Mouse (Mus musculus): ENCODE measurements around the gene Ptpru. TPM values are rescaled to one million over a fixed set of nuclear protein-coding genes. Genes with fewer than 3 reads are reported as not detected.

Ptpru gene
- 2.1 and 2.7 TPM in 2 replicates for polyA plus RNA-seq (2015; fragmentation: Nextera tagmentation; extraction: Ambion mirVana)

DNA sequence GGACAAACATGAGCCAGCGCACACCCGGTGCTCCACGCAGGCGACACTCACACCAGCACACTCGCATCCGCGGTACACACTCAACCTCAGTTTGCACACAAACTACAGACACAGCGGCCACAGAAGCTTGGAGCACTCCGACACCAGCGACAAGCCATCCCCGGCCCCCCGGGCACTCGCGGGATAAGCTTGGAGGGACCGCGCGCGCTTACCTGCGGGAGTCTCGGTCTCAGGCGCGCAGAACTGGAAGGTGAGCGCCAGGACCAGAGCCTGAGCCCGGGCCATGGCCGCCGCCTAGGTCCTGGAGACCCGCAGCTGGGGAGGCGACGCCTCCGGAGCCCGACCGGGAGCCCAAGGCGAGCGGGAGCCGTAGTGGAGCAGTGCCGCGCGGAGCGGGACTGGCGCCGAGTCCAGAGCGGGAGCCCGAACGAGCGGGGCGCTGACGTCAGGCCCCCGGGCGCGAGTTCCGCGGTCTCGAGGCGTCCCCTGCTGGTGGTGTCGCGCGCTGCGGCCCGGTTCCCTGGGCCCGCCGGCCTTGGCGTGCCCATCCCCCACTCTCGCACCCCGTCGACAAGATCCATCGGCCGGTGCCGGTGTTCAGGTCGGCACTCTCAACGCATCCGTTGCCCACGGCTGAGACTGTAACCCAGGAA, at the start of gene Ptpru:
TSS of gene Ptpru (minus strand) at position 417 of the 653 bp plus-strand sequence.
- peaks cover 51% of the 10 kb centered on the region for H3K4me1 ChIP-seq (replicated peaks)
- H3K27me3 ChIP-seq: peaks cover 87% of the 10 kb centered on the region
- WGBS (ENCODE audit: insufficient replicate concordance): under 1% methylated on average over 54 of the region's 72 CpGs
- no peaks in the 10 kb centered on the region for H3K36me3 ChIP-seq
- H3K9ac ChIP-seq: peak within 1 kb of the TSS; percentile 76
- no peak within 1 kb of the TSS for H3K27ac ChIP-seq
- ATAC-seq (ENCODE audit: low read depth): peak; percentile 75
- peak; percentile 72 for DNase-seq
- H3K9me3 ChIP-seq (replicated peaks): no peaks in the 10 kb centered on the region
- peak within 1 kb of the TSS; percentile 91 for H3K4me2 ChIP-seq
- H3K4me3 ChIP-seq (replicated peaks): peak within 1 kb of the TSS; percentile 67

GRCm38 (mm10) chr4:131885376-131885775, 47.3 kb upstream of the Ptpru start:
- ATAC-seq (ENCODE audit: low read depth) (no peak), DNase-seq (no peak)
- peaks cover 55% of the 10 kb centered on the region for H3K36me3 ChIP-seq
- H3K4me1 ChIP-seq (replicated peaks): peaks cover 82% of the 10 kb centered on the region
- WGBS (ENCODE audit: insufficient replicate concordance): 85% methylated on average over 6 of the region's 6 CpGs
- no peak overlapping the region for H3K27ac ChIP-seq
- H3K9me3 ChIP-seq (replicated peaks): no peaks in the 10 kb centered on the region
- H3K4me3 ChIP-seq (replicated peaks): no peak overlapping the region
- H3K9ac ChIP-seq: no peak overlapping the region
- no peaks in the 10 kb centered on the region for H3K27me3 ChIP-seq
- no peak overlapping the region for H3K4me2 ChIP-seq

DNA sequence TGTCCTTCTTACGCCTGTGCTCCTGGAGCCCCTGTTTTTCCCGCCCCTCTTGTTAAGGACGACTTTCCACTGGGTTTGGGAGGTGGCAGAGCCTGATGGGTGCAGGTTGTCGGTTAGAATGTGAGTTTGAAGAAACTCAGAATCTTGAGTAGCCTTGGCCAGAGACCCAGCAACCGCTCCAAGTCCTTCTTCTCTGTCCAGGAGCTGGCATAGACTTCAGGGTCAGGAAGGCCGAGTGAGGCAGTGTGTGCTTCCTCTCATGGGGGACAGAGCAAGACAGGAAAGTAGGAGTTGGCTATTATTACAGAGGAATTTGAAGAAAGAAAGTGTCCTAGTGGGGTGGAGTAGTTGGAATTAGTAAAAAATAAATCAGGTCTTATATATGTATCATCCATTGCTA, 45.5 kb upstream of the Ptpru start:
- WGBS (ENCODE audit: insufficient replicate concordance): 76% methylated on average over 6 of the region's 6 CpGs

DNA sequence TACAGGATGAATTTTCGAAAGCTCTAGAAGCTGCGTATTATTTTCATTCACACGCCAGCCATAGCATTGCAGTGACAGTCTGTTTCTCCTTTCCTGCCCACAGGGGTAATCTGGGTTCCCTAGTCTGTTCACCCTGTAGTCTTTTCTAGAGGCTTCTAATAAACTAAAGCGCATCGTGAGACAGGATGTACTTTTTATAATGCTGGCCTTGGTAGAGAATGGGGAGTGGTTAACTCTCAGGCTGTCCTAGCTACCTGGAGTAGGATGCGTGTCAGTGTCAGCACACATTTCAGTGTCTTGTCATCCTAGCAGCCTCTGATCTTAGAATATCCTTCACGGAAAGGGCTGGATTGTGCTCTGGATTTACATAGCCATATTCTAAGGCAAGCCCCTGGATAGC, 43.2 kb upstream of the Ptpru start:
- Histone ChIP-seq H3K27ac (no peak overlapping the region), H3K4me3 (replicated peaks) (no peak overlapping the region), H3K27me3 (no peaks in the 10 kb centered on the region), H3K9ac (no peak overlapping the region), H3K36me3 (peaks cover 25% of the 10 kb centered on the region), H3K9me3 (replicated peaks) (no peaks in the 10 kb centered on the region), H3K4me2 (no peak overlapping the region), H3K4me1 (replicated peaks) (peaks cover 73% of the 10 kb centered on the region)
- WGBS (ENCODE audit: insufficient replicate concordance): 85% methylated on average over 7 of the region's 7 CpGs
- DNase-seq (no peak), ATAC-seq (ENCODE audit: low read depth) (no peak)

More for the DNA sequence above, 45.5 kb upstream of the Ptpru start:
- Histone ChIP-seq H3K4me3 (replicated peaks) (no peak overlapping the region), H3K9ac (no peak overlapping the region), H3K4me2 (no peak overlapping the region), H3K36me3 (peaks cover 43% of the 10 kb centered on the region), H3K4me1 (replicated peaks) (peaks cover 74% of the 10 kb centered on the region), H3K27me3 (no peaks in the 10 kb centered on the region), H3K27ac (no peak overlapping the region), H3K9me3 (replicated peaks) (no peaks in the 10 kb centered on the region)
- no peak for ATAC-seq (ENCODE audit: low read depth)
- no peak for DNase-seq

DNA sequence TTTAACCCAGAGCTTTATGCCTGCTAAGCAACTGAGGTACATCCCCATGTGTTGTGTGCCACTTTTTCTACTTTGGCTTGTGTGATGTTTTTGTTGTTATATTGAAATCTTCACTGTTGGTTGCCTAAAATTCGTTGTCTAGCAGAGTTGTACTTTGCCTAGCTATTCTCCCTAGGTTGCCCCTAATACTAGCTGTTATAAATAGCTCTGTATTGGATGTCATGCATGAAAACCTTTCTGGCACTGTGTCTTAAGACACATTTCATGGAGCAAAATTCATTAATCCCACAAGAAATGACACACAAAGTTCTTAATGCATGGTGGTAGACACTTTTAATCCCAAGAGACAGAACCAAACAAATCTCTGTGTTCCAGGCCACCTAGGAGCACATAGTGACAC, 41.6 kb upstream of the Ptpru start:
- Histone ChIP-seq H3K9me3 (replicated peaks) (no peaks in the 10 kb centered on the region), H3K4me1 (replicated peaks) (peaks cover 78% of the 10 kb centered on the region), H3K36me3 (peaks cover 11% of the 10 kb centered on the region), H3K27me3 (no peaks in the 10 kb centered on the region), H3K9ac (no peak overlapping the region), H3K4me3 (replicated peaks) (no peak overlapping the region), H3K4me2 (no peak overlapping the region), H3K27ac (no peak overlapping the region)
- 71% methylated on average over 1 of the region's 1 CpGs for WGBS (ENCODE audit: insufficient replicate concordance)
- DNase-seq (no peak), ATAC-seq (ENCODE audit: low read depth) (no peak)

DNA sequence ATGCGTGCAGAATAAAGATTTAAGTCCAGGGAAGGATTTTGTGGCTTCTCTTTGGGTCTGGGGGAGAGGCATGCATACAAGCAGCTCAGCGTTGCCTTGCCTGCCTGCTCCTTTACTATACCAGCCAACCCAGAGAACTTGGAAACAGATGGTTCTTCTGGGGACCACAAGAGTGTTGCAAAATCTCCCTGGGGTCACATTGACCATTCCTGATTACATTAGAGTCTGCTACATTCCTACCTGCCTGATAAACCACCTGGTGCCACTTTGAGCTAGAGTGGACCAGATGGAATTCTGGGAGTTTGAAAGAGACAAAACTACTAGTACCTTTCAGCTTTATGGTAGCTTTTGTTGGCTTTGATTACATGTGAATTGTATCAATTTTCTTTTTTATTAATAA, 38.7 kb upstream of the Ptpru start:
- ATAC-seq (ENCODE audit: low read depth) (no peak), DNase-seq (no peak)
- peaks cover 62% of the 10 kb centered on the region for H3K4me1 ChIP-seq (replicated peaks)
- 64% methylated on average over 2 of the region's 2 CpGs for WGBS (ENCODE audit: insufficient replicate concordance)
- peak overlapping the region; percentile 100 for H3K4me3 ChIP-seq (replicated peaks)
- no peaks in the 10 kb centered on the region for H3K27me3 ChIP-seq
- no peaks in the 10 kb centered on the region for H3K9me3 ChIP-seq (replicated peaks)
- H3K27ac ChIP-seq: no peak overlapping the region
- H3K36me3 ChIP-seq: peaks cover 3% of the 10 kb centered on the region; the same call in 1 of the 2 replicates
- peak overlapping the region; percentile 34; the same call in 1 of the 2 replicates for H3K9ac ChIP-seq
- peak overlapping the region; percentile 83 for H3K4me2 ChIP-seq

GRCm38 (mm10) chr4:131875242-131875641, 37.2 kb upstream of the Ptpru start:
- DNase-seq (no peak), ATAC-seq (ENCODE audit: low read depth) (no peak)
- H3K4me3 ChIP-seq (replicated peaks): peak overlapping the region; percentile 100
- H3K36me3 ChIP-seq: peaks cover 3% of the 10 kb centered on the region; the same call in 1 of the 2 replicates
- peak overlapping the region; percentile 83 for H3K4me2 ChIP-seq
- H3K9ac ChIP-seq: peak overlapping the region; percentile 100
- 0 out of 2 replicates have a peak overlapping the region, but pooled peaks have one; percentile 98 for H3K27ac ChIP-seq
- WGBS (ENCODE audit: insufficient replicate concordance): 33% methylated on average over 3 of the region's 3 CpGs
- no peaks in the 10 kb centered on the region for H3K9me3 ChIP-seq (replicated peaks)
- H3K4me1 ChIP-seq (replicated peaks): peaks cover 61% of the 10 kb centered on the region
- no peaks in the 10 kb centered on the region for H3K27me3 ChIP-seq

DNA sequence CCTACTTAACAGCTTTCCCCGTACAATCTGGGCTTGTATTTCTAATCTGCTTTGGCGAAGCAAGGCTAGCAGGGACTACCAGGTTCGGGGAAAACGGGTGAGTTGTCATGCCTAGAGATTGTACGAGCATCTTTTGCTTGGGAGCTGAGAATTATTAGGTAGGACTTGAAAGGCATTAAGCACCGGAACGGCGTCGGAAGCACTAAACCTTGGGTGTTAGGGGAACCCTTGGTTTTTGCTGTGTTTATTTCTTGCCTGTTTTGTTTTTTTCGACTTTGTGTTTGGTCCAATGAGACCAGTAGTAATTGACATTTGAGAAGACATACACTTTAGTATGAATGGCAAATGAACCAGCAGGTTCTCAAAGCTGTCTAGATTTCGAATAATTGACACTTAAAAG, 36.5 kb upstream of the Ptpru start:
- Histone ChIP-seq H3K4me1 (replicated peaks) (peaks cover 62% of the 10 kb centered on the region), H3K27me3 (no peaks in the 10 kb centered on the region), H3K9me3 (replicated peaks) (no peaks in the 10 kb centered on the region), H3K4me3 (replicated peaks) (peak overlapping the region; percentile 100), H3K4me2 (peak overlapping the region; percentile 83), H3K27ac (peak overlapping the region; percentile 98), H3K9ac (peak overlapping the region; percentile 100), H3K36me3 (peaks cover 4% of the 10 kb centered on the region; the same call in 1 of the 2 replicates)
- no peak for DNase-seq
- whole genome bisulfite sequencing (ENCODE audit: insufficient replicate concordance): 2% methylated on average over 11 of the region's 11 CpGs
- no peak for ATAC-seq (ENCODE audit: low read depth)

DNA sequence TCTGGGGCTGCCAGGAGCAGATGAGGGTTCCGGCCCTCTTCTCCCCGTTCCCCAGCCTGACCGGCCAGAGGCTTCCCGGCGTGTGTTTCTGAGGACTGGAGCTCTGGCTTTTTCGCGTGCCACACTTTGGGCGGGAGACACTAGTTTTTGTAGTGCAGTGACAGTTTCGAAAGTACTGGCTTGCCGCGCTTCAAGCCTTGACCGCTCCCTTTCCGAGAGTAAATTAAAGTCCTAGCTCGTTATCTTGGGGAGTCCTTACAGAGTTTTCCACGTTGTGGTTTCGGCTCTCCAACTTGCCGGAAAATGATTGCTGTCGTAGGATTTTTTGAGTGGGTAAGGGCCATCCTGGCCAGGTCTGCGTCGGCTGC, 36.1 kb upstream of the Ptpru start:
- DNase-seq (no peak), ATAC-seq (ENCODE audit: low read depth) (peak; percentile 19)
- peak overlapping the region; percentile 98 for H3K27ac ChIP-seq
- peak overlapping the region; percentile 100 for H3K4me3 ChIP-seq (replicated peaks)
- under 1% methylated on average over 20 of the region's 20 CpGs for WGBS (ENCODE audit: insufficient replicate concordance)
- H3K27me3 ChIP-seq: no peaks in the 10 kb centered on the region
- no peaks in the 10 kb centered on the region for H3K9me3 ChIP-seq (replicated peaks)
- H3K4me1 ChIP-seq (replicated peaks): peaks cover 62% of the 10 kb centered on the region
- peak overlapping the region; percentile 100 for H3K9ac ChIP-seq
- H3K4me2 ChIP-seq: peak overlapping the region; percentile 83
- H3K36me3 ChIP-seq: peaks cover 6% of the 10 kb centered on the region; the same call in 1 of the 2 replicates

- Histone ChIP-seq H3K4me2 (peak within 1 kb of the TSS; percentile 83), H3K27ac (peak within 1 kb of the TSS; percentile 98), H3K27me3 (no peaks in the 10 kb centered on the region), H3K4me1 (replicated peaks) (peaks cover 67% of the 10 kb centered on the region), H3K9me3 (replicated peaks) (no peaks in the 10 kb centered on the region), H3K9ac (peak within 1 kb of the TSS; percentile 100), H3K36me3 (peaks cover 9% of the 10 kb centered on the region; the same call in 1 of the 2 replicates), H3K4me3 (replicated peaks) (peak within 1 kb of the TSS; percentile 100)
- DNase-seq (peak; percentile 87), ATAC-seq (ENCODE audit: low read depth) (peak; percentile 90)
- under 1% methylated on average over 97 of the region's 116 CpGs for WGBS (ENCODE audit: insufficient replicate concordance)
Measured at GRCm38 (mm10) chr4:131873293-131874168, 35.4 kb upstream of the Ptpru start, which contains the start of gene Srsf4. Srsf4 (plus strand) TSS chr4:131873617.

DNA sequence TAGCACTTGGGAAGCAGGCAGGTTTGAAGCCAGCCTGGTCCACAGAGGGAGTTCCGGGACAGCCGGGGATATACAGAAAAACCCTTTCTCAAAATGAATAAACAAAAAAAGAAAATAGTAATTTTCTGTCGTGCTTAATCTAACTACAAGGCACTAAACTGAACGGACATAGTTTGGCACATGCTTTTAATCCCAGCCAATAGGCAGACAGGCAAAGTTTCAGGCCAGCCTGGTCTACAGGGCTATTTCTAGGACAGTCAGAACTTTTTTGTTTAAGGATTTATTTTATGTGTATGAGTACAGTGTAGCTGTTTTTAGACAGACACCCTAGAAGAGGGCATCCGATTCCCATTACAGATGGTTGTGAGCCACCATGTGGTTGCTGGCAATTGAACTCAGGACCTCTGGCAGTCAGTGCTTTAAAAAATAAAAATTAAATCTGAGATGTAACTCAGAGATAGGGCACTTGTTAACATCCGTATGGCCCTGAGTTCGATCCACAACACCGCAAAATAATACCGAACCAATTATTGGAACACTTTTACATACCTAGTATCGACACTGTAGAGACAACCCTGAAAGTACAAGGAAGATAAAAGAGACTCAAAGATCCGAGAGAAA, 34.7 kb upstream of the Ptpru start:
- peaks cover 9% of the 10 kb centered on the region; the same call in 1 of the 2 replicates for H3K36me3 ChIP-seq
- H3K9ac ChIP-seq: peak overlapping the region; percentile 78
- H3K4me3 ChIP-seq (replicated peaks): peak overlapping the region; percentile 100
- H3K27ac ChIP-seq: peak overlapping the region; percentile 77
- DNase-seq (no peak), ATAC-seq (ENCODE audit: low read depth) (0 out of 2 replicates have a peak, but pooled peaks have one; percentile 8)
- H3K9me3 ChIP-seq (replicated peaks): no peaks in the 10 kb centered on the region
- peaks cover 67% of the 10 kb centered on the region for H3K4me1 ChIP-seq (replicated peaks)
- no peaks in the 10 kb centered on the region for H3K27me3 ChIP-seq
- WGBS (ENCODE audit: insufficient replicate concordance): 7% methylated on average over 11 of the region's 11 CpGs
- H3K4me2 ChIP-seq: peak overlapping the region; percentile 83
